Mouse (Mus musculus) liver, embryonic 12.5 days (tissue): Measurements from ENCODE around the gene Rapgef5. TPM values are rescaled to one million over a fixed set of nuclear protein-coding genes. Genes with fewer than 3 reads are reported as not detected.
A peak's percentile ranks its signal among the peaks of the same experiment; 100 is the strongest.

ENCODE experiments used
- ATAC-seq: fragments of 200-750 bp; cut with Nextera tagmentation; 2 replicates; pipeline ENCODE4 v1.8.0; 2017; ENCODE audit warnings: moderate number of reproducible peaks, mild to moderate bottlenecking, moderate library complexity
- H3K27ac ChIP-seq: fragments of 300-500 bp; sonication (generic); 2 replicates; pipeline ENCODE4 v1.5.1; 2016; ENCODE audit warnings: mild to moderate bottlenecking
- H3K27me3 ChIP-seq: fragments of 300-500 bp; sonication (generic); replicated peaks from 2 replicates; pipeline ENCODE4 v1.6.1; 2016; ENCODE audit warnings: mild to moderate bottlenecking, moderate library complexity
- H3K36me3 ChIP-seq: fragments of 300-500 bp; sonication (generic); 2 replicates; pipeline ENCODE4 v1.6.1; 2016; ENCODE audit warnings: mild to moderate bottlenecking, moderate library complexity
- H3K4me1 ChIP-seq: fragments of 300-500 bp; sonication (generic); 2 replicates; pipeline ENCODE4 v1.6.1; 2016
- H3K4me2 ChIP-seq: fragments of 300-500 bp; sonication (generic); 2 replicates; pipeline ENCODE4 v1.6.1; 2016; ENCODE audit warnings: mild to moderate bottlenecking, moderate library complexity
- H3K4me3 ChIP-seq: fragments of 300-500 bp; sonication (generic); 2 replicates; pipeline ENCODE4 v1.5.1; 2016; ENCODE audit warnings: mild to moderate bottlenecking, moderate library complexity
- H3K9ac ChIP-seq: fragments of 300-500 bp; sonication (generic); 2 replicates; pipeline ENCODE4 v1.6.1; 2016; ENCODE audit warnings: mild to moderate bottlenecking, moderate library complexity
- H3K9me3 ChIP-seq: fragments of 300-500 bp; sonication (generic); replicated peaks from 2 replicates; pipeline ENCODE4 v1.6.1; 2016; ENCODE audit warnings: mild to moderate bottlenecking, moderate library complexity
- WGBS: fragments of 180-500 bp; shearing (Covaris S2); methylation state at CpG from one replicate; pipeline ENCODE4 v1.1.7; 2016; ENCODE audit not compliant: insufficient replicate concordance; 5-methylcytosine and 5-hydroxymethylcytosine counted together
- polyA plus RNA-seq: library from polyadenylated mRNA; unstranded; fragments of >200 nt; fragmentation: Nextera tagmentation; extraction: Ambion mirVana; gene quantifications from 2 replicates; pipeline ENCODE4 v1.2.1, GENCODE M21; 2016

Gene Rapgef5
- polyA plus RNA-seq, 1 experiment from 2014 or later: 3.3 TPM

- H3K4me1 ChIP-seq: no peaks in the 10 kb centered on the region
- no peaks in the 10 kb centered on the region for H3K27me3 ChIP-seq
- no peak for ATAC-seq
- H3K27ac ChIP-seq: no peak overlapping the region
- 55% methylated on average over 2 of the region's 2 CpGs for WGBS
- no peaks in the 10 kb centered on the region for H3K9me3 ChIP-seq
- no peak overlapping the region for H3K4me3 ChIP-seq
- no peak overlapping the region for H3K9ac ChIP-seq
- no peaks in the 10 kb centered on the region for H3K36me3 ChIP-seq
- no peak overlapping the region for H3K4me2 ChIP-seq
Measured at GRCm38 (mm10) chr12:117736928-117737327, 220.6 kb downstream of the Rapgef5 start.

- WGBS: 62% methylated on average over 11 of the region's 11 CpGs
- Histone ChIP-seq H3K27ac (no peak overlapping the region), H3K4me3 (no peak overlapping the region), H3K4me1 (no peaks in the 10 kb centered on the region), H3K9me3 (no peaks in the 10 kb centered on the region), H3K36me3 (no peaks in the 10 kb centered on the region), H3K9ac (no peak overlapping the region), H3K27me3 (no peaks in the 10 kb centered on the region), H3K4me2 (no peak overlapping the region)
- ATAC-seq: no peak; the same call in 1 of the 2 replicates
Measured at GRCm38 (mm10) chr12:117737332-117738031, 221.2 kb downstream of the Rapgef5 start.

GRCm38 (mm10) chr12:117742487-117742886, 226.2 kb downstream of the Rapgef5 start:
- Histone ChIP-seq H3K9me3 (no peaks in the 10 kb centered on the region), H3K4me3 (no peak overlapping the region), H3K27ac (no peak overlapping the region), H3K4me2 (no peak overlapping the region), H3K9ac (no peak overlapping the region), H3K36me3 (no peaks in the 10 kb centered on the region), H3K27me3 (no peaks in the 10 kb centered on the region), H3K4me1 (no peaks in the 10 kb centered on the region; the same call in 1 of the 2 replicates)
- no peak for ATAC-seq
- 68% methylated on average over 1 of the region's 1 CpGs for WGBS

GRCm38 (mm10) chr12:117744580-117745483, 228.6 kb downstream of the Rapgef5 start:
- Histone ChIP-seq H3K9ac (no peak overlapping the region), H3K27me3 (no peaks in the 10 kb centered on the region), H3K36me3 (no peaks in the 10 kb centered on the region), H3K9me3 (no peaks in the 10 kb centered on the region), H3K4me2 (no peak overlapping the region), H3K4me1 (no peaks in the 10 kb centered on the region; the same call in 1 of the 2 replicates), H3K4me3 (no peak overlapping the region), H3K27ac (no peak overlapping the region)
- peak; percentile 54 for ATAC-seq
- 31% methylated on average over 8 of the region's 8 CpGs for WGBS

GRCm38 (mm10) chr12:117746611-117747010, 230.3 kb downstream of the Rapgef5 start:
- ATAC-seq: no peak
- Histone ChIP-seq H3K4me2 (no peak overlapping the region), H3K36me3 (no peaks in the 10 kb centered on the region), H3K9ac (no peak overlapping the region), H3K4me1 (no peaks in the 10 kb centered on the region; the same call in 1 of the 2 replicates), H3K27me3 (no peaks in the 10 kb centered on the region), H3K4me3 (no peak overlapping the region), H3K9me3 (no peaks in the 10 kb centered on the region), H3K27ac (no peak overlapping the region)
- 72% methylated on average over 7 of the region's 7 CpGs for WGBS

- H3K9ac ChIP-seq: no peak overlapping the region
- H3K4me2 ChIP-seq: no peak overlapping the region
- no peak overlapping the region for H3K4me3 ChIP-seq
- H3K4me1 ChIP-seq: no peaks in the 10 kb centered on the region
- no peaks in the 10 kb centered on the region for H3K36me3 ChIP-seq
- WGBS: 61% methylated on average over 9 of the region's 9 CpGs
- no peaks in the 10 kb centered on the region for H3K9me3 ChIP-seq
- no peaks in the 10 kb centered on the region for H3K27me3 ChIP-seq
- H3K27ac ChIP-seq: no peak overlapping the region
- no peak for ATAC-seq
Measured at GRCm38 (mm10) chr12:117751045-117751444, 234.8 kb downstream of the Rapgef5 start.

- H3K36me3 ChIP-seq: no peaks in the 10 kb centered on the region
- 64% methylated on average over 25 of the region's 25 CpGs for WGBS
- no peak overlapping the region for H3K4me2 ChIP-seq
- H3K4me3 ChIP-seq: no peak overlapping the region
- no peak overlapping the region for H3K27ac ChIP-seq
- H3K9me3 ChIP-seq: no peaks in the 10 kb centered on the region
- H3K27me3 ChIP-seq: no peaks in the 10 kb centered on the region
- H3K4me1 ChIP-seq: no peaks in the 10 kb centered on the region
- no peak overlapping the region for H3K9ac ChIP-seq
- 0 out of 2 replicates have a peak, but pooled peaks have one; percentile 23 for ATAC-seq
Measured at GRCm38 (mm10) chr12:117751520-117752383, 235.5 kb downstream of the Rapgef5 start.

- H3K9ac ChIP-seq: no peak overlapping the region
- H3K36me3 ChIP-seq: no peaks in the 10 kb centered on the region
- H3K9me3 ChIP-seq: no peaks in the 10 kb centered on the region
- H3K27ac ChIP-seq: no peak overlapping the region
- ATAC-seq: no peak
- no peaks in the 10 kb centered on the region for H3K27me3 ChIP-seq
- H3K4me2 ChIP-seq: no peak overlapping the region
- no peak overlapping the region for H3K4me3 ChIP-seq
- WGBS: 43% methylated on average over 7 of the region's 7 CpGs
- H3K4me1 ChIP-seq: no peaks in the 10 kb centered on the region
Measured at GRCm38 (mm10) chr12:117756010-117756409, 239.7 kb downstream of the Rapgef5 start.

GRCm38 (mm10) chr12:117760373-117760772, 244.1 kb downstream of the Rapgef5 start:
- Histone ChIP-seq H3K27me3 (no peaks in the 10 kb centered on the region), H3K36me3 (no peaks in the 10 kb centered on the region), H3K4me1 (no peaks in the 10 kb centered on the region), H3K9ac (no peak overlapping the region), H3K9me3 (no peaks in the 10 kb centered on the region), H3K4me3 (no peak overlapping the region), H3K27ac (no peak overlapping the region), H3K4me2 (no peak overlapping the region)
- 72% methylated on average over 5 of the region's 5 CpGs for WGBS
- ATAC-seq: no peak

- Histone ChIP-seq H3K4me2 (no peak overlapping the region), H3K36me3 (no peaks in the 10 kb centered on the region), H3K27ac (no peak overlapping the region), H3K4me1 (no peaks in the 10 kb centered on the region), H3K9ac (no peak overlapping the region), H3K27me3 (no peaks in the 10 kb centered on the region), H3K4me3 (no peak overlapping the region), H3K9me3 (no peaks in the 10 kb centered on the region)
- no peak for ATAC-seq
Measured at GRCm38 (mm10) chr12:117760846-117761245, 244.6 kb downstream of the Rapgef5 start.

GRCm38 (mm10) chr12:117761698-117762097, 245.4 kb downstream of the Rapgef5 start:
- Histone ChIP-seq H3K9ac (no peak overlapping the region), H3K36me3 (no peaks in the 10 kb centered on the region), H3K4me2 (no peak overlapping the region), H3K9me3 (no peaks in the 10 kb centered on the region), H3K27ac (no peak overlapping the region), H3K27me3 (no peaks in the 10 kb centered on the region), H3K4me1 (no peaks in the 10 kb centered on the region), H3K4me3 (no peak overlapping the region)
- WGBS: 37% methylated on average over 1 of the region's 1 CpGs
- no peak for ATAC-seq
